Mouse (Mus musculus) limb, embryonic 13.5 days (tissue): ENCODE measurements around the gene Hap1. TPM values are rescaled to one million over a fixed set of nuclear protein-coding genes. Genes with fewer than 3 reads are reported as not detected.
"Not testable (repeated sequence)": the region's sequence is repeated elsewhere in the genome, so short reads cannot be mapped to it uniquely, and the experiment has no call there.

ENCODE experiments used
- ATAC-seq: fragments of 200-750 bp; cut with Nextera tagmentation; 2 replicates; pipeline ENCODE4 v1.8.0; 2017; ENCODE audit warnings: low read depth, moderate number of reproducible peaks, moderate TSS enrichment; ENCODE audit not compliant: low FRiP score
- H3K27ac ChIP-seq: fragments of 300-500 bp; sonication (generic); 2 replicates; pipeline ENCODE4 v1.5.1; 2015; ENCODE audit warnings: inconsistent platforms, mild to moderate bottlenecking, moderate library complexity
- H3K27me3 ChIP-seq: fragments of 300-500 bp; sonication (generic); 2 replicates; pipeline ENCODE4 v1.6.1; 2015; ENCODE audit warnings: mild to moderate bottlenecking, inconsistent platforms
- H3K36me3 ChIP-seq: fragments of 300-500 bp; sonication (generic); 2 replicates; pipeline ENCODE4 v1.6.1; 2015; ENCODE audit warnings: inconsistent platforms, mild to moderate bottlenecking, moderate library complexity
- H3K4me1 ChIP-seq: fragments of 300-500 bp; sonication (generic); 2 replicates; pipeline ENCODE4 v1.6.1; 2015; ENCODE audit warnings: inconsistent platforms
- H3K4me2 ChIP-seq: fragments of 300-500 bp; sonication (generic); replicated peaks from 2 replicates; pipeline ENCODE4 v1.6.1; 2015; ENCODE audit warnings: inconsistent platforms, mild to moderate bottlenecking, moderate library complexity
- H3K4me3 ChIP-seq: fragments of 300-500 bp; sonication (generic); 2 replicates; pipeline ENCODE4 v1.5.1; 2015; ENCODE audit warnings: moderate library complexity, mild to moderate bottlenecking, inconsistent platforms
- H3K9ac ChIP-seq: fragments of 300-500 bp; sonication (generic); 2 replicates; pipeline ENCODE4 v1.6.1; 2015; ENCODE audit warnings: mild to moderate bottlenecking, inconsistent platforms
- H3K9me3 ChIP-seq: fragments of 300-500 bp; sonication (generic); 2 replicates; pipeline ENCODE4 v1.6.1; 2016; ENCODE audit warnings: inconsistent platforms
- WGBS: fragments of 180-500 bp; shearing (Covaris S2); methylation state at CpG from one replicate; pipeline ENCODE4 v1.1.7; 2015; 5-methylcytosine and 5-hydroxymethylcytosine counted together
- polyA plus RNA-seq: library from polyadenylated mRNA; unstranded; fragments of >200 nt; fragmentation: Nextera tagmentation; extraction: Ambion mirVana; gene quantifications from 2 replicates; pipeline ENCODE4 v1.2.1, GENCODE M21; 2015

Hap1 gene
- polyA plus RNA-seq, 1 experiment from 2014 or later, result 3.2 TPM

DNA sequence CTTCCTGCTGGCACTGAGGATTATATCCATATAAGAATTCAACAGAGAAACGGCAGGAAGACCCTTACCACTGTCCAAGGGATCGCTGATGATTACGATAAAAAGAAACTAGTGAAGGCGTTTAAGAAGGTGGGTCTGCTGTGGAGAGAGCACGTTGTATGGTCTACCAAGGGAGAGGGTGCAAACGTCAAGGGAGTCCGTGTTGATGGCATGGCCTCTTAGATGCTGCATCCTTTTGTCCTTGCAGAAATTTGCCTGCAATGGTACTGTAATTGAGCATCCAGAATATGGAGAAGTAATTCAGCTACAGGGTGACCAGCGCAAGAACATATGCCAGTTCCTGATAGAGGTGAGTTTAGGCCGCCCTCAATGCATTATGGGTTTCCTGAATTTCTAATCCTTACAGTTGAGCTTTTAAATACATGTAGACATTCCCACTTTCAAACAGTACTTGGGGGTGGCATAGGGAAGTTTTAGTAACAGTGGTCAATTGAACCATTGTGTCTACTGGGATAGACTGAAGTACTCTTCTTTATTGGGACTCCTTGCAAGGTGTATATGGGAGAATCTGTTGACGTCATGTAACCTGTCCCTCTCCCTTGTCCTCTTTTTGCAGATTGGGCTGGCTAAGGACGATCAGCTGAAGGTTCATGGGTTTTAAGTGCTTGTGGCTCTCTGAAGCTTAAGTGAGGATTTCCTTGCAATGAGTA, 35.1 kb downstream of the Hap1 start:
- peaks cover 20% of the 10 kb centered on the region for H3K36me3 ChIP-seq
- peak overlapping the region; percentile 98; the same call in 1 of the 2 replicates for H3K27ac ChIP-seq
- WGBS, result 18% methylated on average over 11 of the region's 11 CpGs
- not testable (repeated sequence) for H3K9me3 ChIP-seq, H3K4me1 ChIP-seq, H3K27me3 ChIP-seq, ATAC-seq
- H3K9ac ChIP-seq, result peak overlapping the region; percentile 94
- peak overlapping the region; percentile 84 for H3K4me2 ChIP-seq
- peak overlapping the region; percentile 71 for H3K4me3 ChIP-seq

DNA sequence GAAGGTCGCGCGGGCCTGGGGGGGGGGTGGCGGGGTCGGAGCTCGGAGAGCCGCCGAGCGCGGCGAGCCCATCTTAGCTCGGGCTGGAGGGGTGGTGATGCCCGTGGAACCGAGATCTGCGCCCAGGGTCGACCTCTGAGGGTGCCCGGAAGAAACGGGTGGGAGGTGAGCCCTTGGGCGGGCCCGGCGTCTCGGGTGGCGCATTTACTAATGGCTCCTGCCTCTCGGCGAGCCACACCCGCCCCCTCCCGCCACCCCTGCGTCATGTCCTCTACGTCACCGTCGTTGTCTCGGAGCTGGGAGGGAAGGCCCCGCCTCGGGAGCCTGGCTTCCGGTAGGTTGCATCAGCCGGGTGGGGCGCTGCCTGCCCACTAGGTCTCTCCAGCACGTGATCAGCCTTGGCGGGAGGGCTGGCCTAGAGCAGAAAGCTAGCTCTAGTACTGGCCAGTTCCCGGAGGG, 35.7 kb downstream of the Hap1 start:
- peak; percentile 82 for ATAC-seq
- peak overlapping the region; percentile 94 for H3K9ac ChIP-seq
- H3K27me3 ChIP-seq, result no peaks in the 10 kb centered on the region
- H3K9me3 ChIP-seq, result no peaks in the 10 kb centered on the region
- WGBS, result 0% methylated on average over 30 of the region's 40 CpGs
- peaks cover 8% of the 10 kb centered on the region for H3K4me1 ChIP-seq
- H3K27ac ChIP-seq, result peak overlapping the region; percentile 98
- peaks cover 20% of the 10 kb centered on the region for H3K36me3 ChIP-seq
- H3K4me2 ChIP-seq, result peak overlapping the region; percentile 84
- H3K4me3 ChIP-seq, result peak overlapping the region; percentile 71

- Histone ChIP-seq H3K9me3 (no peaks in the 10 kb centered on the region), H3K9ac (peak within 1 kb of the TSS; percentile 94), H3K36me3 (peaks cover 20% of the 10 kb centered on the region), H3K4me1 (peaks cover 8% of the 10 kb centered on the region), H3K27ac (peak within 1 kb of the TSS; percentile 98), H3K27me3 (no peaks in the 10 kb centered on the region), H3K4me2 (peak within 1 kb of the TSS; percentile 84), H3K4me3 (peak within 1 kb of the TSS; percentile 71)
- WGBS, result 2% methylated on average over 51 of the region's 58 CpGs
- peak; percentile 92 for ATAC-seq
These were observed 36.3 kb downstream of the Hap1 start, which contains the start of gene Eif1 for GRCm38 (mm10) chr11:100319492-100320171. Eif1 (plus strand) TSS chr11:100319885.

DNA sequence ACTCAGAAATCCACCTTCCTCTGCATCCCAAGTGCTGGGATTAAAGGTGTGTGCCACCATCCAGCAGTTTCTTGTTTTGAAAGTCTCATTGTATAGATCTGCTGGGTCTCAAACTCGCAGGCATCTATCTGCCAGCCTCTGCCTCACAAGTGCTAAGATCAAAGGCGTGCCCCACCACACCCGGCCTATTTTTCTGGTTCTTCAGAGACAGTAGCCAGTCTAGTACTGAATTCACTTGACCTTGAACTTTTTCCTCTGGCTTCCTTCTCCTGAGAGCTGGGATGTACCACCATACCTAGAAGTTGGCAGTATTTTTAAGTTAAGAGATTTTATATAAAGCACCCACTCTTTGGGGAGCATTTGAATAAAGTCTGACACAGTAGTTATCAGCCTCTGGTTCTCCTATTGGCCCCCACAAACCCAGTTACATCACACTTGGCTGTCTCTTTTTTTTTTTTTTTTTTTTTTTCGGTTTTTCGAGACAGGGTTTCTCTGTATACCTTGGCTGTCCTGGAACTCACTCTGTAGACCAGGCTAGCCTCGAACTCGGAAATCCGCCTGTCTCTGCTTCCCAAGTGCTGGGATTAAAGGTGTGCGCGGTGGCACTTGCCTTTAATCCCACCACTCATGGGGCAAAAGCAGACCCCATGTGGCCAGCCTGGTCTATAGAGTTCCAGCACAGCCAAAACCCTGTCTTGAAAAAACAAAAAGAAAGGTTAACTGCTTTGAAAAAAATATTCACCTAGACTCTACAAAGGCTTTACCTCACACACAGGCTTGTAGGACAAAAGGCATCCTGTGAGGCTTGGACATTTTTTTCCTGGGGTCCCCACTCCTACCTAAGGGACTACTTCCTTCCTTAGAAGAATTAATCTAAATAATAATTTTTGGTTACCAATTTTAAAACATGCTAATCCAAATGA, 37.1 kb downstream of the Hap1 start:
- H3K27me3 ChIP-seq, result no peaks in the 10 kb centered on the region
- 86% methylated on average over 10 of the region's 10 CpGs for WGBS
- no peak overlapping the region for H3K27ac ChIP-seq
- peaks cover 8% of the 10 kb centered on the region for H3K4me1 ChIP-seq
- H3K9me3 ChIP-seq, result no peaks in the 10 kb centered on the region
- H3K9ac ChIP-seq, result 0 out of 2 replicates have a peak overlapping the region, but pooled peaks have one; percentile 46
- ATAC-seq, result no peak
- H3K4me3 ChIP-seq, result peak overlapping the region; percentile 71
- peak overlapping the region; percentile 61 for H3K4me2 ChIP-seq
- peaks cover 20% of the 10 kb centered on the region for H3K36me3 ChIP-seq

DNA sequence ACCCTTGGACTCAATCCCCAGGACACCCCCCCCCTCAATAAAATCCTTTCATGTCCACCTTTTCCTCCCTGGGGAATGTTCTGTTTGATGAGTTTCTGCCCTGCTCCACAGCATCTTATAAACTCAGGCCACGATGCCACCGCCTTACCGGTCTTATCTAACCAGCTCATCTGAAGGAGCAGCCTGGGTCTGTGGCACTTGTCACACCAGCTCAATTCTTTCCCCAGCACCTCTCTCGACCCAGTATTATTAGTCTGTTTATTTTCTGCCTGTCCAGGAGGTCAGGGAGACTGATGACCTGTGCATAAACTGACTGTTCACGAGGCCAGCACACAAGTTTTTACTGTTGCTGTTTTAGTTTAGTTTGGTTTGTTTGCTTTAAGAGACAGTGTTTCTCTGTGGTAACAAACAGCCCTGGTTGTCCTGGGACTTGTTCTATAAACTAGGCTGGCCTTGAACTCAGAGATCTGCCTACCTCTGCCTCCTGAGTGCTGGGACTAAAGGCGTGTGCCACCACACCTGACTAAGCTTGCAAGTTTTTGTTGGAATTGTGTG, 38.0 kb downstream of the Hap1 start:
- Histone ChIP-seq H3K27ac (no peak overlapping the region), H3K9me3 (no peaks in the 10 kb centered on the region), H3K36me3 (peaks cover 20% of the 10 kb centered on the region), H3K4me1 (peaks cover 8% of the 10 kb centered on the region), H3K4me2 (no peak overlapping the region), H3K27me3 (no peaks in the 10 kb centered on the region), H3K4me3 (no peak overlapping the region), H3K9ac (no peak overlapping the region)
- no peak for ATAC-seq
- WGBS, result 45% methylated on average over 6 of the region's 6 CpGs

GRCm38 (mm10) chr11:100315439-100315838, 40.5 kb downstream of the Hap1 start:
- H3K9me3 ChIP-seq, result no peaks in the 10 kb centered on the region
- no peak overlapping the region for H3K4me2 ChIP-seq
- ATAC-seq, result no peak

DNA sequence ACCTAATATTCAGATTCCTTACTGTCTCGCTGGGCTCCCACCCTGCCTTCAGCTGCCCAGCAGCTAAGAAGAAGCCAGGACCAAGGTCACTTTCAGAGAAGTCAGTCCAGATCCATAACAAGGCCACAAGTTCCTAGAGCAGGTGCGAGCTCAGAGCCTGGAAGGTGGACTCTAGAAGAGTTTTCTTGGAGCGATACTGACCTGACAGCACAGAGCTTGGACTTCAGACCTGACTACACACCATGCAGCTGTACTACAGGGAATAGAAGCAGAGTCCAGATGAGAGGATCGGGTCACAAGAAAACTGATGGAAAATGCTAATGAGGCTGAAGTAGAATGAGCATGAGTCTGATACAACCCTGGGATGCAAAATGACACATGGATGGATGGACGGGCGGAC, 42.5 kb downstream of the Hap1 start:
- H3K4me2 ChIP-seq, result no peak overlapping the region
- no peak overlapping the region for H3K9ac ChIP-seq
- no peaks in the 10 kb centered on the region for H3K27me3 ChIP-seq
- no peaks in the 10 kb centered on the region for H3K4me1 ChIP-seq
- no peaks in the 10 kb centered on the region for H3K9me3 ChIP-seq
- H3K4me3 ChIP-seq, result no peak overlapping the region
- WGBS, result 92% methylated on average over 6 of the region's 6 CpGs
- no peak for ATAC-seq
- no peaks in the 10 kb centered on the region for H3K36me3 ChIP-seq
- H3K27ac ChIP-seq, result no peak overlapping the region

More at GRCm38 (mm10) chr11:100315439-100315838, 40.5 kb downstream of the Hap1 start:
- no peaks in the 10 kb centered on the region for H3K4me1 ChIP-seq
- no peak overlapping the region for H3K9ac ChIP-seq
- H3K36me3 ChIP-seq, result no peaks in the 10 kb centered on the region
- H3K27ac ChIP-seq, result no peak overlapping the region
- H3K4me3 ChIP-seq, result no peak overlapping the region
- 87% methylated on average over 5 of the region's 5 CpGs for WGBS
- no peaks in the 10 kb centered on the region for H3K27me3 ChIP-seq

DNA sequence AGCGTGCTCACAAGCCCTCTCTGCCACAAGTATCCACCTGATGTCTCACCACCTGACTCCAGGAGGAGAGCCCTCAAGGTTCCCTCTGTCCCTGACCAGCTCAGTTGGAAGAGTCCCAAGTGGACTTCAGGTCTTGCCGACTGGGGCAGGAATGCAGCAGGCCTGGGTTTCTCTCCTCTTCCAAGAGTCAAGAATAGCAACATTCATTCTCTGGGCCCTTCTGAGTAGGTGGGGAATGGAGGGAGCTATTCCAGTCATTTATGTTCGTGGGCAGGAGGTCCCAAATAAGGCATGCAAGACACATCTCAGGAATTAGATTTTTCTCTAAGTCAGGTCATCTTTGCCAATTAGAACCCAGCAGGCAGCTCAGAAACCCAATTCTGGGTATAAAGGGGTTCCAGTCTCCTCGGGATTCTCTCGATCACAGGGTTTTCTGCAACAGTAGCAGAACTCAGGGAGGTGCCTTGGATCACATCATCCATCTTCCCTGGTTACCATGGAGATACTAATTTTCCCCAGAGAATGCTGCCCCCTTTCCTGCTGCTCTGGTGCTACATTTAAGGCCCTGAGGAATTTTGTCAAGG, 43.7 kb downstream of the Hap1 start:
- H3K9ac ChIP-seq, result no peak overlapping the region; the same call in 1 of the 2 replicates
- H3K4me3 ChIP-seq, result no peak overlapping the region
- H3K27ac ChIP-seq, result no peak overlapping the region
- no peak for ATAC-seq
- WGBS, result 34% methylated on average over 5 of the region's 5 CpGs
- H3K9me3 ChIP-seq, result no peaks in the 10 kb centered on the region
- H3K27me3 ChIP-seq, result no peaks in the 10 kb centered on the region
- H3K4me2 ChIP-seq, result no peak overlapping the region
- no peaks in the 10 kb centered on the region for H3K36me3 ChIP-seq
- no peaks in the 10 kb centered on the region for H3K4me1 ChIP-seq

DNA sequence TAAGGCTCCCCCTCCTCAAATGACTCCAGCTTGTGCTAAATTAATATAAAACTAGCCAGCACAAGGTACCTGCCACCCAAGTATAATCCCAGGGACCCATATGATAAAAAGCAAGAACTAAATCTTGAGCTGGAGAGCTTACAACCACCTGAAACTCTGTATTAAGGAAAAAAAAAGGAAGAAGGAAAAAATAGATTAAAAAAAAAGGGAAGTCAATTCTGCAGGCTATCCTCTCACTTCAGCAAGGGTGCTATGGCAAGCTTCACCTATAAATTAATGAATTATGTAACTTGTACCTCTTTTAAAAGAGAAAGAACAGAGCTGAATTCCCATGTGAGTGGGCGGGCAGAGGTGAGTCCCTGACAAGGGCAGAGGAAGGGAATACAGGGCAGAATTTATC, 44.3 kb downstream of the Hap1 start:
- Histone ChIP-seq H3K27ac (no peak overlapping the region), H3K36me3 (no peaks in the 10 kb centered on the region), H3K4me1 (no peaks in the 10 kb centered on the region), H3K4me3 (no peak overlapping the region), H3K4me2 (no peak overlapping the region), H3K27me3 (no peaks in the 10 kb centered on the region), H3K9ac (no peak overlapping the region), H3K9me3 (no peaks in the 10 kb centered on the region)
- 86% methylated on average over 1 of the region's 1 CpGs for WGBS
- ATAC-seq, result no peak

- not testable (repeated sequence) for H3K27me3 ChIP-seq, H3K27ac ChIP-seq, H3K9me3 ChIP-seq, H3K4me2 ChIP-seq, H3K9ac ChIP-seq, H3K4me3 ChIP-seq, H3K36me3 ChIP-seq, H3K4me1 ChIP-seq, ATAC-seq
- WGBS, result 85% methylated on average over 6 of the region's 6 CpGs
These were observed 47.3 kb downstream of the Hap1 start for GRCm38 (mm10) chr11:100308672-100309071.

DNA sequence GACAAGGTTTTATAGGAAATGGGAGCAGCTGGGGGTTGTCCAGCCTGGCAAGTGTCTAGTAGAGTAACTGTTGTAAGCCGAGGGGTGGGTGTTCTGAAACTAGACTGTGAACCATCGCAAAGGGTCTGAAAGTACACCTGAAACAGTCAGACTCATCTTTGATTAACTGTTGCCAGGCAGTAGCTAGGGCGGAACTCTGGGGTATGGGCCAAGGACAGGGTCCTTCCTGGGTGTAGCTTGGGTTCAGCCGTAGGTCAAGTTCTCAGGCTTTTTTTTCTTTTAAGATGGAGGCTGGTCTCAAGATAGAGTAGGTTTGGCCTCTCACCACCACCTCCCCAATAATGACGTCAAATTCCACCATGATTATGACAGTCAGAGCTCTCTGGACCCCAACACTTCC, 48.0 kb downstream of the Hap1 start:
- Histone ChIP-seq H3K36me3 (no peaks in the 10 kb centered on the region), H3K27ac (no peak overlapping the region), H3K4me2 (no peak overlapping the region), H3K4me3 (no peak overlapping the region), H3K27me3 (no peaks in the 10 kb centered on the region), H3K9ac (no peak overlapping the region), H3K4me1 (no peaks in the 10 kb centered on the region), H3K9me3 (no peaks in the 10 kb centered on the region)
- 86% methylated on average over 5 of the region's 5 CpGs for WGBS
- ATAC-seq, result no peak
